13 mouse cellular contexts compared by ENCODE assay signal in genomic region chr10:59846416-59846815, GRCm38 (mm10). TPM values are rescaled to one million over a fixed set of nuclear protein-coding genes. Genes with fewer than 3 reads are reported as not detected.
DNase-seq lines count a peak whose midpoint lies in the region; ATAC-seq and TF ChIP-seq lines count a peak whose summit lies in the region.
"Had no signal": no experiment of that assay in that cellular context is flagged by ENCODE, and none has a peak within 500 bp of the region (broad histone marks: within the 10 kb centered on the region; RNA-seq: fewer than 3 reads in every experiment).

No protein-coding gene starts in this region.

- no peak for ATAC-seq in forebrain, postnatal 0 days
- ATAC-seq in forebrain, embryonic 13.5 days, result no peak
- no peak for ATAC-seq in lung, embryonic 14.5 days (ENCODE audit: insufficient read depth)
- no peak for ATAC-seq in forebrain, embryonic 15.5 days (replicated peaks)
- ATAC-seq: midbrain, embryonic 15.5 days had no signal

- WGBS in forebrain, postnatal 0 days, result 78% methylated on average over 6 of the region's 6 CpGs
- 77% methylated on average over 6 of the region's 6 CpGs for WGBS in forebrain, embryonic 13.5 days
- 68% methylated on average over 6 of the region's 6 CpGs for WGBS in lung, embryonic 14.5 days
- WGBS in forebrain, embryonic 15.5 days, result 74% methylated on average over 6 of the region's 6 CpGs

- H3K27ac ChIP-seq in forebrain, postnatal 0 days (ENCODE audit: low read depth, low read length), result no peak overlapping the region
- no peak overlapping the region for H3K27ac ChIP-seq in forebrain, embryonic 13.5 days
- no peak overlapping the region for H3K27ac ChIP-seq in lung, embryonic 14.5 days (ENCODE audit: low read depth)
- no peak overlapping the region for H3K27ac ChIP-seq in forebrain, embryonic 15.5 days (replicated peaks)
- H3K27ac ChIP-seq: midbrain, embryonic 15.5 days; neural tube, embryonic 15.5 days had no signal

- peak; percentile 34 for DNase-seq in forebrain, postnatal 0 days
- DNase-seq in lung, embryonic 14.5 days, result no peak
- no peak for DNase-seq in lung, postnatal 36 days
- DNase-seq in brain, adult 2 months (ENCODE audit: low read depth, low spot score), result peak; percentile 84
- peak; percentile 55 for DNase-seq in right cerebral cortex, postnatal 25 days
- no peak for DNase-seq in ovary, postnatal 14 days (ENCODE audit: low spot score)
- DNase-seq: cerebellum, postnatal 10 days; gastrocnemius, postnatal 10 days; lung, adult 2 months had no signal

- H3K4me1 ChIP-seq in forebrain, postnatal 0 days (ENCODE audit: insufficient read depth), result no peaks in the 10 kb centered on the region
- H3K4me1 ChIP-seq in forebrain, embryonic 13.5 days, result no peaks in the 10 kb centered on the region; the same call in 1 of the 2 replicates
- H3K4me1 ChIP-seq in lung, embryonic 14.5 days (ENCODE audit: insufficient read depth), result no peaks in the 10 kb centered on the region
- no peaks in the 10 kb centered on the region for H3K4me1 ChIP-seq in forebrain, embryonic 15.5 days
- H3K4me1 ChIP-seq: midbrain, embryonic 15.5 days had no signal

- no peaks in the 10 kb centered on the region for H3K9me3 ChIP-seq in forebrain, postnatal 0 days (ENCODE audit: low read length)
- no peaks in the 10 kb centered on the region for H3K9me3 ChIP-seq in forebrain, embryonic 13.5 days (replicated peaks)
- no peaks in the 10 kb centered on the region for H3K9me3 ChIP-seq in lung, embryonic 14.5 days (ENCODE audit: low read depth, low read length)
- H3K9me3 ChIP-seq in forebrain, embryonic 15.5 days, result no peaks in the 10 kb centered on the region
- H3K9me3 ChIP-seq: midbrain, embryonic 15.5 days; neural tube, embryonic 15.5 days had no signal

- H3K36me3 ChIP-seq in forebrain, postnatal 0 days (ENCODE audit: insufficient read depth), result no peaks in the 10 kb centered on the region
- no peaks in the 10 kb centered on the region for H3K36me3 ChIP-seq in forebrain, embryonic 13.5 days (ENCODE audit: poor library complexity, severe bottlenecking)
- H3K36me3 ChIP-seq in lung, embryonic 14.5 days (ENCODE audit: insufficient read depth), result no peaks in the 10 kb centered on the region
- no peaks in the 10 kb centered on the region for H3K36me3 ChIP-seq in forebrain, embryonic 15.5 days
- H3K36me3 ChIP-seq: midbrain, embryonic 15.5 days had no signal

- H3K4me2 ChIP-seq in forebrain, postnatal 0 days (ENCODE audit: low read depth), result no peak overlapping the region
- H3K4me2 ChIP-seq in forebrain, embryonic 13.5 days, result no peak overlapping the region
- no peak overlapping the region for H3K4me2 ChIP-seq in lung, embryonic 14.5 days
- no peak overlapping the region for H3K4me2 ChIP-seq in forebrain, embryonic 15.5 days (replicated peaks)
- H3K4me2 ChIP-seq: midbrain, embryonic 15.5 days; neural tube, embryonic 15.5 days had no signal

- H3K9ac ChIP-seq in forebrain, postnatal 0 days, result no peak overlapping the region
- no peak overlapping the region for H3K9ac ChIP-seq in forebrain, embryonic 13.5 days
- H3K9ac ChIP-seq in lung, embryonic 14.5 days, result no peak overlapping the region
- no peak overlapping the region for H3K9ac ChIP-seq in forebrain, embryonic 15.5 days (replicated peaks)
- H3K9ac ChIP-seq: midbrain, embryonic 15.5 days; neural tube, embryonic 15.5 days had no signal

- H3K27me3 ChIP-seq in forebrain, postnatal 0 days (ENCODE audit: insufficient read depth, low read length), result no peaks in the 10 kb centered on the region
- no peaks in the 10 kb centered on the region for H3K27me3 ChIP-seq in forebrain, embryonic 13.5 days
- no peaks in the 10 kb centered on the region for H3K27me3 ChIP-seq in lung, embryonic 14.5 days (ENCODE audit: insufficient read depth, low read length)
- no peaks in the 10 kb centered on the region for H3K27me3 ChIP-seq in forebrain, embryonic 15.5 days
- H3K27me3 ChIP-seq: midbrain, embryonic 15.5 days; neural tube, embryonic 15.5 days had no signal

- no peak overlapping the region for H3K4me3 ChIP-seq in forebrain, postnatal 0 days (ENCODE audit: low read depth, low read length)
- no peak overlapping the region for H3K4me3 ChIP-seq in forebrain, embryonic 13.5 days
- H3K4me3 ChIP-seq in lung, embryonic 14.5 days (ENCODE audit: low read depth, low read length), result no peak overlapping the region
- H3K4me3 ChIP-seq in forebrain, embryonic 15.5 days, result no peak overlapping the region
- H3K4me3 ChIP-seq: midbrain, embryonic 15.5 days; neural tube, embryonic 15.5 days had no signal

- TF ChIP-seq CTCF in forebrain, postnatal 0 days (IDR thresholded peaks at IDR 0.05; ENCODE audit: low read depth), result peak; percentile 43
- TF ChIP-seq CTCF in lung, embryonic 14.5 days (IDR thresholded peaks at IDR 0.05; ENCODE audit: low read depth), result peak; percentile 33

RNA-seq across cellular contexts. Expression of gene Dnajb12, which starts 32.9 kb away (rescaled TPM):
- 35.2 and 41.1 TPM in 2 replicates for total RNA-seq in forebrain, postnatal 0 days (2014; rRNA removed)
- 21.2 and 23.5 TPM in 2 replicates for polyA plus RNA-seq in forebrain, postnatal 0 days (2015; fragmentation: Nextera tagmentation; extraction: Ambion mirVana)
- 16.9 and 18.4 TPM in 2 replicates for polyA plus RNA-seq in forebrain, embryonic 13.5 days (2015; fragmentation: Nextera tagmentation; extraction: Ambion mirVana)
- polyA plus RNA-seq in lung, embryonic 14.5 days (2014; fragmentation: Nextera tagmentation; extraction: Ambion mirVana), result 26.7 and 28.1 TPM in 2 replicates
- 16.9 and 17.5 TPM in 2 replicates for polyA plus RNA-seq in forebrain, embryonic 15.5 days (2015; fragmentation: Nextera tagmentation; extraction: Ambion mirVana)

Comparison
In these comparisons a context has a peak if more than half of its experiments do, and no peak if none do; other contexts are left out.
1. DNase-seq: peak in forebrain, postnatal 0 days (single experiment), brain, adult 2 months (single experiment) and right cerebral cortex, postnatal 25 days (single experiment); none in lung, embryonic 14.5 days (single experiment), lung, postnatal 36 days (single experiment) and ovary, postnatal 14 days (single experiment).